In genomic region chr19:3638698-3639097, GRCm38 (mm10) we compare ENCODE assay signal across 8 mouse cellular contexts. TPM values are rescaled to one million over a fixed set of nuclear protein-coding genes. Genes with fewer than 3 reads are reported as not detected.
DNase-seq lines count a peak whose midpoint lies in the region; ATAC-seq lines count a peak whose summit lies in the region.

No protein-coding gene starts in this region.

- intact Hi-C loops in left cerebral cortex, postnatal 14 days (cut with DNase I) = no loop called here

- H3K27ac ChIP-seq in forebrain, embryonic 13.5 days = peak overlapping the region; percentile 69
- peak overlapping the region; percentile 72 for H3K27ac ChIP-seq in hindbrain, embryonic 10.5 days

- H3K4me3 ChIP-seq in forebrain, embryonic 13.5 days = no peak overlapping the region
- H3K4me3 ChIP-seq in hindbrain, embryonic 10.5 days = no peak overlapping the region

- peaks cover 39% of the 10 kb centered on the region for H3K4me1 ChIP-seq in forebrain, embryonic 13.5 days
- peaks cover 65% of the 10 kb centered on the region for H3K4me1 ChIP-seq in hindbrain, embryonic 10.5 days (replicated peaks)

- peak overlapping the region; percentile 16; the same call in 1 of the 2 replicates for H3K4me2 ChIP-seq in forebrain, embryonic 13.5 days

- peak overlapping the region; percentile 37 for H3K9ac ChIP-seq in forebrain, embryonic 13.5 days

- H3K9me3 ChIP-seq in forebrain, embryonic 13.5 days (replicated peaks) = no peaks in the 10 kb centered on the region
- H3K9me3 ChIP-seq in hindbrain, embryonic 10.5 days = no peaks in the 10 kb centered on the region

- DNase-seq in right cerebral cortex, adult 18-20 months = peak; percentile 23
- no peak for DNase-seq in right cerebral cortex, postnatal 25 days
- no peak for DNase-seq in hindbrain, embryonic 10.5 days (ENCODE audit: low spot score)
- peak; percentile 26 to 34 for DNase-seq in left cerebral cortex, postnatal 14 days (ENCODE audit: low spot score in 2 of 2)
- DNase-seq in testis, postnatal 10 days (ENCODE audit: low spot score) = peak; percentile 83
- no peak for DNase-seq in thymus, postnatal 4 days

- whole genome bisulfite sequencing in forebrain, embryonic 13.5 days = 20% methylated on average over 8 of the region's 8 CpGs
- 70% methylated on average over 8 of the region's 8 CpGs for WGBS in hindbrain, embryonic 10.5 days

- H3K27me3 ChIP-seq in forebrain, embryonic 13.5 days = no peaks in the 10 kb centered on the region
- H3K27me3 ChIP-seq in hindbrain, embryonic 10.5 days (ENCODE audit: insufficient read depth, poor library complexity, severe bottlenecking) = no peaks in the 10 kb centered on the region

- peaks cover 18% of the 10 kb centered on the region for H3K36me3 ChIP-seq in forebrain, embryonic 13.5 days (ENCODE audit: poor library complexity, severe bottlenecking)
- H3K36me3 ChIP-seq in hindbrain, embryonic 10.5 days = peaks cover 38% of the 10 kb centered on the region

- peak; percentile 28; the same call in 1 of the 2 replicates for ATAC-seq in forebrain, embryonic 13.5 days
- ATAC-seq in megakaryocyte progenitor cell, adult 5-6 weeks (replicated peaks; ENCODE audit: poor library complexity) = peak; percentile 72

RNA-seq across cellular contexts. Expression of gene Lrp5, which starts 47.7 kb away (rescaled TPM):
- 2.0 and 2.2 TPM in 2 replicates for polyA plus RNA-seq in forebrain, embryonic 13.5 days (2015; fragmentation: Nextera tagmentation; extraction: Ambion mirVana)
- polyA plus RNA-seq in hindbrain, embryonic 10.5 days (2016; fragmentation: Nextera tagmentation; extraction: Ambion mirVana) = 3.1 and 3.5 TPM in 2 replicates
- total RNA-seq in left cerebral cortex, postnatal 14 days (2021) = 10 to 100 TPM in 1 of 2 experiments, 1 to 10 TPM in 1; 9.5 to 10.5 TPM
- 20.3 and 22.4 TPM in 2 replicates for total RNA-seq in megakaryocyte progenitor cell, adult 5-6 weeks (2015)
- 17.3 and 20.4 TPM in 2 replicates for total RNA-seq in megakaryocyte progenitor cell, adult 5-6 weeks (2017)

Comparison
In these comparisons a context has a peak if more than half of its experiments do, and no peak if none do; other contexts are left out.
1. DNase-seq: peak in right cerebral cortex, adult 18-20 months (single experiment), left cerebral cortex, postnatal 14 days (2 of 2) and testis, postnatal 10 days (single experiment); none in right cerebral cortex, postnatal 25 days (single experiment), hindbrain, embryonic 10.5 days (single experiment) and thymus, postnatal 4 days (single experiment).